Mouse (Mus musculus): ENCODE data around the gene Apmap. TPM values are rescaled to one million over a fixed set of nuclear protein-coding genes. Genes with fewer than 3 reads are reported as not detected.

Apmap gene
- 42.3 and 46.1 TPM in 2 replicates for total RNA-seq (2017)

GRCm38 (mm10) chr2:150608087-150608799, at the start of gene Apmap:
Apmap (minus strand) TSS chr2:150608567.
- ATAC-seq (replicated peaks; ENCODE audit: low read depth, poor library complexity, severe bottlenecking), result peak; percentile 95

GRCm38 (mm10) chr2:150656975-150657768, 48.8 kb upstream of the Apmap start:
- no peak for ATAC-seq (replicated peaks; ENCODE audit: low read depth, poor library complexity, severe bottlenecking)

GRCm38 (mm10) chr2:150656112-150656511, 47.7 kb upstream of the Apmap start:
- peak; percentile 55 for ATAC-seq (replicated peaks; ENCODE audit: low read depth, poor library complexity, severe bottlenecking)

- no peak for ATAC-seq (replicated peaks; ENCODE audit: low read depth, poor library complexity, severe bottlenecking)
Observed at GRCm38 (mm10) chr2:150655290-150655689, 46.9 kb upstream of the Apmap start.

- ATAC-seq (replicated peaks; ENCODE audit: low read depth, poor library complexity, severe bottlenecking), result no peak
Observed at GRCm38 (mm10) chr2:150654814-150655213, 46.4 kb upstream of the Apmap start.

GRCm38 (mm10) chr2:150651366-150651765, 43.0 kb upstream of the Apmap start:
- no peak for ATAC-seq (replicated peaks; ENCODE audit: low read depth, poor library complexity, severe bottlenecking)

- ATAC-seq (replicated peaks; ENCODE audit: low read depth, poor library complexity, severe bottlenecking), result no peak
Observed at GRCm38 (mm10) chr2:150650511-150651074, 42.2 kb upstream of the Apmap start.

GRCm38 (mm10) chr2:150648300-150648895, 40.0 kb upstream of the Apmap start:
- ATAC-seq (replicated peaks; ENCODE audit: low read depth, poor library complexity, severe bottlenecking), result no peak

- no peak for ATAC-seq (replicated peaks; ENCODE audit: low read depth, poor library complexity, severe bottlenecking)
Observed at GRCm38 (mm10) chr2:150647681-150648299, 39.4 kb upstream of the Apmap start.

- ATAC-seq (replicated peaks; ENCODE audit: low read depth, poor library complexity, severe bottlenecking), result peak; percentile 58
Observed at GRCm38 (mm10) chr2:150646411-150647121, 38.2 kb upstream of the Apmap start.

- ATAC-seq (replicated peaks; ENCODE audit: low read depth, poor library complexity, severe bottlenecking), result no peak
Observed at GRCm38 (mm10) chr2:150645225-150645624, 36.9 kb upstream of the Apmap start.

- ATAC-seq (replicated peaks; ENCODE audit: low read depth, poor library complexity, severe bottlenecking), result no peak
Observed at GRCm38 (mm10) chr2:150643726-150644415, 35.5 kb upstream of the Apmap start.

- no peak for ATAC-seq (replicated peaks; ENCODE audit: low read depth, poor library complexity, severe bottlenecking)
Observed at GRCm38 (mm10) chr2:150643166-150643565, 34.8 kb upstream of the Apmap start.

GRCm38 (mm10) chr2:150638370-150638733, 30.0 kb upstream of the Apmap start:
- peak; percentile 43; the same call in 1 of the 2 replicates for ATAC-seq (replicated peaks; ENCODE audit: low read depth, poor library complexity, severe bottlenecking)

GRCm38 (mm10) chr2:150637702-150638369, 29.5 kb upstream of the Apmap start:
- ATAC-seq (replicated peaks; ENCODE audit: low read depth, poor library complexity, severe bottlenecking), result no peak

GRCm38 (mm10) chr2:150635877-150636446, 27.6 kb upstream of the Apmap start:
- ATAC-seq (replicated peaks; ENCODE audit: low read depth, poor library complexity, severe bottlenecking), result peak; percentile 62

- 0 out of 2 replicates have a peak, but pooled peaks have one; percentile 30 for ATAC-seq (replicated peaks; ENCODE audit: low read depth, poor library complexity, severe bottlenecking)
Observed at GRCm38 (mm10) chr2:150629255-150629654, 20.9 kb upstream of the Apmap start.

- peak; percentile 77 for ATAC-seq (replicated peaks; ENCODE audit: low read depth, poor library complexity, severe bottlenecking)
Observed at GRCm38 (mm10) chr2:150627140-150627539, 18.8 kb upstream of the Apmap start.

All from common myeloid progenitor, adult 5-6 weeks (primary cell).